Mouse (Mus musculus): ENCODE data around the gene Cwh43. TPM values are rescaled to one million over a fixed set of nuclear protein-coding genes. Genes with fewer than 3 reads are reported as not detected.
A peak's percentile ranks its signal among the peaks of the same experiment; 100 is the strongest.

The Cwh43 gene
- polyA plus RNA-seq, 1 experiment from 2014 or later, result 0.06 TPM

- Histone ChIP-seq H3K36me3 (no peaks in the 10 kb centered on the region), H3K4me1 (no peaks in the 10 kb centered on the region), H3K4me2 (replicated peaks) (no peak overlapping the region), H3K27ac (replicated peaks) (no peak overlapping the region), H3K4me3 (no peak overlapping the region), H3K27me3 (no peaks in the 10 kb centered on the region), H3K9me3 (no peaks in the 10 kb centered on the region), H3K9ac (replicated peaks) (no peak overlapping the region)
- 47% methylated on average over 9 of the region's 9 CpGs for WGBS
- ATAC-seq (replicated peaks), result no peak
These were observed 29.8 kb upstream of the Cwh43 start for GRCm38 (mm10) chr5:73376041-73376440.

- H3K4me1 ChIP-seq, result no peaks in the 10 kb centered on the region
- 86% methylated on average over 7 of the region's 7 CpGs for WGBS
These were observed 29.4 kb upstream of the Cwh43 start for GRCm38 (mm10) chr5:73376491-73376890.

GRCm38 (mm10) chr5:73379908-73380307 lies 26.0 kb upstream of the Cwh43 start:
- Histone ChIP-seq H3K9me3 (no peaks in the 10 kb centered on the region), H3K9ac (replicated peaks) (no peak overlapping the region), H3K4me2 (replicated peaks) (no peak overlapping the region), H3K36me3 (no peaks in the 10 kb centered on the region), H3K27ac (replicated peaks) (no peak overlapping the region), H3K27me3 (no peaks in the 10 kb centered on the region), H3K4me3 (no peak overlapping the region), H3K4me1 (no peaks in the 10 kb centered on the region)
- ATAC-seq (replicated peaks), result peak; percentile 84
- WGBS, result 30% methylated on average over 3 of the region's 3 CpGs

More at GRCm38 (mm10) chr5:73376491-73376890, 29.4 kb upstream of the Cwh43 start:
- Histone ChIP-seq H3K27ac (replicated peaks) (no peak overlapping the region), H3K9me3 (no peaks in the 10 kb centered on the region), H3K4me3 (no peak overlapping the region), H3K36me3 (no peaks in the 10 kb centered on the region), H3K4me2 (replicated peaks) (no peak overlapping the region), H3K9ac (replicated peaks) (no peak overlapping the region), H3K27me3 (no peaks in the 10 kb centered on the region)
- ATAC-seq (replicated peaks), result no peak

GRCm38 (mm10) chr5:73380829-73381228 lies 25.0 kb upstream of the Cwh43 start:
- Histone ChIP-seq H3K4me2 (replicated peaks) (no peak overlapping the region), H3K4me3 (no peak overlapping the region), H3K9me3 (no peaks in the 10 kb centered on the region), H3K9ac (replicated peaks) (no peak overlapping the region), H3K27me3 (no peaks in the 10 kb centered on the region), H3K4me1 (no peaks in the 10 kb centered on the region), H3K36me3 (no peaks in the 10 kb centered on the region), H3K27ac (replicated peaks) (no peak overlapping the region)
- 62% methylated on average over 8 of the region's 8 CpGs for WGBS
- ATAC-seq (replicated peaks), result no peak

- no peaks in the 10 kb centered on the region for H3K4me1 ChIP-seq
- no peak overlapping the region for H3K27ac ChIP-seq (replicated peaks)
- H3K9me3 ChIP-seq, result no peaks in the 10 kb centered on the region
- no peak for ATAC-seq (replicated peaks)
- WGBS, result 70% methylated on average over 7 of the region's 7 CpGs
- H3K27me3 ChIP-seq, result no peaks in the 10 kb centered on the region
- H3K9ac ChIP-seq (replicated peaks), result no peak overlapping the region
- H3K4me2 ChIP-seq (replicated peaks), result no peak overlapping the region
- H3K36me3 ChIP-seq, result no peaks in the 10 kb centered on the region
- no peak overlapping the region for H3K4me3 ChIP-seq
These were observed 24.4 kb upstream of the Cwh43 start for GRCm38 (mm10) chr5:73381510-73381909.

GRCm38 (mm10) chr5:73381976-73382540 lies 23.8 kb upstream of the Cwh43 start:
- no peaks in the 10 kb centered on the region for H3K4me1 ChIP-seq
- no peaks in the 10 kb centered on the region for H3K9me3 ChIP-seq
- H3K4me3 ChIP-seq, result no peak overlapping the region
- no peak overlapping the region for H3K27ac ChIP-seq (replicated peaks)
- ATAC-seq (replicated peaks), result no peak
- H3K9ac ChIP-seq (replicated peaks), result no peak overlapping the region
- H3K27me3 ChIP-seq, result no peaks in the 10 kb centered on the region
- no peaks in the 10 kb centered on the region for H3K36me3 ChIP-seq
- WGBS, result 87% methylated on average over 9 of the region's 9 CpGs
- H3K4me2 ChIP-seq (replicated peaks), result no peak overlapping the region

- no peaks in the 10 kb centered on the region for H3K36me3 ChIP-seq
- H3K27ac ChIP-seq (replicated peaks), result no peak overlapping the region
- H3K27me3 ChIP-seq, result no peaks in the 10 kb centered on the region
- H3K4me2 ChIP-seq (replicated peaks), result no peak overlapping the region
- 0 out of 2 replicates have a peak, but pooled peaks have one; percentile 44 for ATAC-seq (replicated peaks)
- H3K9me3 ChIP-seq, result no peaks in the 10 kb centered on the region
- 28% methylated on average over 3 of the region's 3 CpGs for WGBS
- H3K4me3 ChIP-seq, result no peak overlapping the region
- H3K9ac ChIP-seq (replicated peaks), result no peak overlapping the region
- no peaks in the 10 kb centered on the region for H3K4me1 ChIP-seq
These were observed 22.9 kb upstream of the Cwh43 start for GRCm38 (mm10) chr5:73382737-73383646.

- Histone ChIP-seq H3K27me3 (no peaks in the 10 kb centered on the region), H3K4me2 (replicated peaks) (no peak overlapping the region), H3K4me1 (no peaks in the 10 kb centered on the region), H3K9ac (replicated peaks) (no peak overlapping the region), H3K4me3 (no peak overlapping the region), H3K9me3 (no peaks in the 10 kb centered on the region), H3K27ac (replicated peaks) (no peak overlapping the region), H3K36me3 (no peaks in the 10 kb centered on the region)
- 49% methylated on average over 4 of the region's 4 CpGs for WGBS
- peak; percentile 60; the same call in 1 of the 2 replicates for ATAC-seq (replicated peaks)
These were observed 22.3 kb upstream of the Cwh43 start for GRCm38 (mm10) chr5:73383647-73383970.

GRCm38 (mm10) chr5:73393041-73393440 lies 12.8 kb upstream of the Cwh43 start:
- Histone ChIP-seq H3K4me3 (no peak overlapping the region), H3K9ac (replicated peaks) (no peak overlapping the region), H3K36me3 (no peaks in the 10 kb centered on the region), H3K4me2 (replicated peaks) (no peak overlapping the region), H3K9me3 (no peaks in the 10 kb centered on the region), H3K27ac (replicated peaks) (no peak overlapping the region), H3K4me1 (no peaks in the 10 kb centered on the region), H3K27me3 (no peaks in the 10 kb centered on the region)
- ATAC-seq (replicated peaks), result no peak
- WGBS, result 76% methylated on average over 9 of the region's 9 CpGs

GRCm38 (mm10) chr5:73399768-73400526 lies 5.9 kb upstream of the Cwh43 start:
- H3K27ac ChIP-seq (replicated peaks), result no peak overlapping the region
- H3K9me3 ChIP-seq, result no peaks in the 10 kb centered on the region
- no peaks in the 10 kb centered on the region for H3K36me3 ChIP-seq
- ATAC-seq (replicated peaks), result peak; percentile 75
- WGBS, result 14% methylated on average over 7 of the region's 7 CpGs
- peaks cover 7% of the 10 kb centered on the region; the same call in 1 of the 2 replicates for H3K4me1 ChIP-seq
- H3K4me3 ChIP-seq, result no peak overlapping the region
- H3K9ac ChIP-seq (replicated peaks), result no peak overlapping the region
- H3K4me2 ChIP-seq (replicated peaks), result no peak overlapping the region
- peaks cover 4% of the 10 kb centered on the region for H3K27me3 ChIP-seq

GRCm38 (mm10) chr5:73401341-73401740 lies 4.5 kb upstream of the Cwh43 start:
- Histone ChIP-seq H3K27ac (replicated peaks) (no peak overlapping the region), H3K9ac (replicated peaks) (no peak overlapping the region), H3K4me1 (peaks cover 14% of the 10 kb centered on the region), H3K36me3 (no peaks in the 10 kb centered on the region), H3K4me3 (no peak overlapping the region), H3K4me2 (replicated peaks) (no peak overlapping the region), H3K27me3 (peaks cover 14% of the 10 kb centered on the region), H3K9me3 (no peaks in the 10 kb centered on the region)
- no peak for ATAC-seq (replicated peaks)
- 81% methylated on average over 5 of the region's 5 CpGs for WGBS

- Histone ChIP-seq H3K27ac (replicated peaks) (no peak overlapping the region), H3K4me3 (no peak overlapping the region), H3K4me2 (replicated peaks) (no peak overlapping the region), H3K36me3 (no peaks in the 10 kb centered on the region), H3K4me1 (peaks cover 17% of the 10 kb centered on the region), H3K9me3 (no peaks in the 10 kb centered on the region), H3K9ac (replicated peaks) (no peak overlapping the region), H3K27me3 (peaks cover 21% of the 10 kb centered on the region)
- 92% methylated on average over 4 of the region's 4 CpGs for WGBS
- ATAC-seq (replicated peaks), result no peak
These were observed 3.0 kb upstream of the Cwh43 start for GRCm38 (mm10) chr5:73402911-73403310.

All from forebrain, embryonic 15.5 days (tissue).